Mouse (Mus musculus): ENCODE measurements at regions not wholly inside any gene's neighbourhood (a gene's known extent, or its start where the extent isn't known, plus 50 kb on each side); places are given as distances from the start of the nearest gene placed in this dataset.
A peak's percentile ranks its signal among the peaks of the same experiment; 100 is the strongest.

GRCm38 (mm10) chr1:137690860-137691595 is 484.5 kb downstream of the Ptprc start:
- Histone ChIP-seq H3K4me3 (ENCODE audit: insufficient read depth, low read length) (no peak overlapping the region), H3K4me1 (ENCODE audit: control insufficient read depth, insufficient read depth, low read length) (no peaks in the 10 kb centered on the region), H3K27ac (ENCODE audit: insufficient read depth, low read length) (no peak overlapping the region)
- TF ChIP-seq POLR2A (IDR thresholded peaks at IDR 0.05; ENCODE audit: extremely low read depth, insufficient read depth, low read length) (no peak), CTCF (IDR thresholded peaks at IDR 0.05; ENCODE audit: extremely low read depth, insufficient read depth, low read length) (no peak)

- TF ChIP-seq POLR2A (IDR thresholded peaks at IDR 0.05; ENCODE audit: extremely low read depth, insufficient read depth, low read length), result no peak
- no peak for TF ChIP-seq CTCF (IDR thresholded peaks at IDR 0.05; ENCODE audit: extremely low read depth, insufficient read depth, low read length)
- Histone ChIP-seq H3K27ac (ENCODE audit: insufficient read depth, low read length) (no peak overlapping the region; the same call in 1 of the 2 replicates), H3K4me3 (ENCODE audit: insufficient read depth, low read length) (no peak overlapping the region), H3K4me1 (ENCODE audit: control insufficient read depth, insufficient read depth, low read length) (peaks cover 2% of the 10 kb centered on the region; the same call in 1 of the 2 replicates)
These were observed 504.9 kb downstream of the Ptprc start for GRCm38 (mm10) chr1:137670650-137671049.

- Histone ChIP-seq H3K4me1 (ENCODE audit: control insufficient read depth, insufficient read depth, low read length) (peaks cover 2% of the 10 kb centered on the region; the same call in 1 of the 2 replicates), H3K4me3 (ENCODE audit: insufficient read depth, low read length) (no peak overlapping the region), H3K27ac (ENCODE audit: insufficient read depth, low read length) (0 out of 2 replicates have a peak overlapping the region, but pooled peaks have one; percentile 39)
- TF ChIP-seq POLR2A (IDR thresholded peaks at IDR 0.05; ENCODE audit: extremely low read depth, insufficient read depth, low read length), result no peak
- no peak for TF ChIP-seq CTCF (IDR thresholded peaks at IDR 0.05; ENCODE audit: extremely low read depth, insufficient read depth, low read length)
These were observed 505.7 kb downstream of the Ptprc start for GRCm38 (mm10) chr1:137669849-137670248.

GRCm38 (mm10) chr1:137658141-137658540 is 517.4 kb downstream of the Ptprc start:
- no peak overlapping the region for H3K4me3 ChIP-seq (ENCODE audit: insufficient read depth, low read length)
- no peak overlapping the region for H3K27ac ChIP-seq (ENCODE audit: insufficient read depth, low read length)
- peaks cover 3% of the 10 kb centered on the region; the same call in 1 of the 2 replicates for H3K4me1 ChIP-seq (ENCODE audit: control insufficient read depth, insufficient read depth, low read length)
- no peak for TF ChIP-seq POLR2A (IDR thresholded peaks at IDR 0.05; ENCODE audit: extremely low read depth, insufficient read depth, low read length)
- TF ChIP-seq CTCF (IDR thresholded peaks at IDR 0.05; ENCODE audit: extremely low read depth, insufficient read depth, low read length), result no peak

GRCm38 (mm10) chr1:137656900-137657458 is 518.5 kb downstream of the Ptprc start:
- no peak overlapping the region for H3K27ac ChIP-seq (ENCODE audit: insufficient read depth, low read length)
- peaks cover 3% of the 10 kb centered on the region; the same call in 1 of the 2 replicates for H3K4me1 ChIP-seq (ENCODE audit: control insufficient read depth, insufficient read depth, low read length)
- TF ChIP-seq POLR2A (IDR thresholded peaks at IDR 0.05; ENCODE audit: extremely low read depth, insufficient read depth, low read length) (no peak), CTCF (IDR thresholded peaks at IDR 0.05; ENCODE audit: extremely low read depth, insufficient read depth, low read length) (no peak)
- H3K4me3 ChIP-seq (ENCODE audit: insufficient read depth, low read length), result no peak overlapping the region

GRCm38 (mm10) chr1:137654171-137654570 is 521.3 kb downstream of the Ptprc start:
- Histone ChIP-seq H3K4me3 (ENCODE audit: insufficient read depth, low read length) (no peak overlapping the region), H3K27ac (ENCODE audit: insufficient read depth, low read length) (no peak overlapping the region), H3K4me1 (ENCODE audit: control insufficient read depth, insufficient read depth, low read length) (peaks cover 5% of the 10 kb centered on the region; the same call in 1 of the 2 replicates)
- no peak for TF ChIP-seq POLR2A (IDR thresholded peaks at IDR 0.05; ENCODE audit: extremely low read depth, insufficient read depth, low read length)
- no peak for TF ChIP-seq CTCF (IDR thresholded peaks at IDR 0.05; ENCODE audit: extremely low read depth, insufficient read depth, low read length)

GRCm38 (mm10) chr1:137653495-137653894 is 522.0 kb downstream of the Ptprc start:
- H3K4me1 ChIP-seq (ENCODE audit: control insufficient read depth, insufficient read depth, low read length), result peaks cover 5% of the 10 kb centered on the region; the same call in 1 of the 2 replicates
- TF ChIP-seq POLR2A (IDR thresholded peaks at IDR 0.05; ENCODE audit: extremely low read depth, insufficient read depth, low read length) (no peak), CTCF (IDR thresholded peaks at IDR 0.05; ENCODE audit: extremely low read depth, insufficient read depth, low read length) (no peak)
- no peak overlapping the region for H3K27ac ChIP-seq (ENCODE audit: insufficient read depth, low read length)
- no peak overlapping the region for H3K4me3 ChIP-seq (ENCODE audit: insufficient read depth, low read length)

- TF ChIP-seq CTCF (IDR thresholded peaks at IDR 0.05; ENCODE audit: extremely low read depth, insufficient read depth, low read length), result no peak
- no peak for TF ChIP-seq POLR2A (IDR thresholded peaks at IDR 0.05; ENCODE audit: extremely low read depth, insufficient read depth, low read length)
- Histone ChIP-seq H3K4me3 (ENCODE audit: insufficient read depth, low read length) (no peak overlapping the region), H3K27ac (ENCODE audit: insufficient read depth, low read length) (no peak overlapping the region), H3K4me1 (ENCODE audit: control insufficient read depth, insufficient read depth, low read length) (peaks cover 2% of the 10 kb centered on the region; the same call in 1 of the 2 replicates)
These were observed 524.9 kb downstream of the Ptprc start for GRCm38 (mm10) chr1:137650629-137651028.

GRCm38 (mm10) chr1:137650082-137650481 is 525.4 kb downstream of the Ptprc start:
- Histone ChIP-seq H3K4me3 (ENCODE audit: insufficient read depth, low read length) (no peak overlapping the region), H3K4me1 (ENCODE audit: control insufficient read depth, insufficient read depth, low read length) (peaks cover 2% of the 10 kb centered on the region; the same call in 1 of the 2 replicates), H3K27ac (ENCODE audit: insufficient read depth, low read length) (no peak overlapping the region)
- TF ChIP-seq CTCF (IDR thresholded peaks at IDR 0.05; ENCODE audit: extremely low read depth, insufficient read depth, low read length), result no peak

GRCm38 (mm10) chr1:137648832-137649231 is 526.7 kb downstream of the Ptprc start:
- Histone ChIP-seq H3K4me3 (ENCODE audit: insufficient read depth, low read length) (no peak overlapping the region), H3K4me1 (ENCODE audit: control insufficient read depth, insufficient read depth, low read length) (peaks cover 2% of the 10 kb centered on the region; the same call in 1 of the 2 replicates), H3K27ac (ENCODE audit: insufficient read depth, low read length) (no peak overlapping the region)
- TF ChIP-seq CTCF (IDR thresholded peaks at IDR 0.05; ENCODE audit: extremely low read depth, insufficient read depth, low read length), result no peak
- no peak for TF ChIP-seq POLR2A (IDR thresholded peaks at IDR 0.05; ENCODE audit: extremely low read depth, insufficient read depth, low read length)

Measured in cortical plate, adult 2 months (tissue).